Mouse (Mus musculus): ENCODE data around the gene Ppil1. TPM values are rescaled to one million over a fixed set of nuclear protein-coding genes. Genes with fewer than 3 reads are reported as not detected.
"Not testable (repeated sequence)": the region's sequence is repeated elsewhere in the genome, so short reads cannot be mapped to it uniquely, and the experiment has no call there.

Ppil1 gene
- polyA plus RNA-seq, 1 experiment from 2014 or later, result 106 TPM

- Histone ChIP-seq H3K4me1 (peaks cover 61% of the 10 kb centered on the region), H3K27ac (replicated peaks) (no peak overlapping the region), H3K27me3 (replicated peaks) (no peaks in the 10 kb centered on the region), H3K4me3 (peak overlapping the region; percentile 93), H3K9ac (peak overlapping the region; percentile 95), H3K4me2 (peak overlapping the region; percentile 88), H3K9me3 (no peaks in the 10 kb centered on the region), H3K36me3 (peaks cover 42% of the 10 kb centered on the region)
- WGBS, result 45% methylated on average over 2 of the region's 2 CpGs
- no peak for ATAC-seq (ENCODE audit: extremely low read depth, insufficient number of reproducible peaks, low FRiP score, low TSS enrichment)
These were observed 1.7 kb downstream of the Ppil1 start for GRCm38 (mm10) chr17:29262259-29262649.

- Histone ChIP-seq H3K9ac (peak overlapping the region; percentile 95; the same call in 1 of the 2 replicates), H3K27ac (replicated peaks) (no peak overlapping the region), H3K4me2 (peak overlapping the region; percentile 88), H3K4me3 (no peak overlapping the region), H3K36me3 (peaks cover 42% of the 10 kb centered on the region), H3K9me3 (no peaks in the 10 kb centered on the region), H3K27me3 (replicated peaks) (no peaks in the 10 kb centered on the region), H3K4me1 (peaks cover 66% of the 10 kb centered on the region)
- ATAC-seq (ENCODE audit: extremely low read depth, insufficient number of reproducible peaks, low FRiP score, low TSS enrichment), result no peak
- WGBS, result 91% methylated on average over 22 of the region's 22 CpGs
These were observed 2.3 kb downstream of the Ppil1 start for GRCm38 (mm10) chr17:29261603-29262258.

GRCm38 (mm10) chr17:29260501-29260900 is 3.5 kb downstream of the Ppil1 start:
- Histone ChIP-seq H3K4me2 (no peak overlapping the region), H3K27me3 (replicated peaks) (no peaks in the 10 kb centered on the region), H3K4me1 (peaks cover 79% of the 10 kb centered on the region), H3K9me3 (no peaks in the 10 kb centered on the region), H3K9ac (peak overlapping the region; percentile 50; the same call in 1 of the 2 replicates), H3K36me3 (peaks cover 48% of the 10 kb centered on the region), H3K4me3 (no peak overlapping the region), H3K27ac (replicated peaks) (no peak overlapping the region)
- WGBS, result 90% methylated on average over 15 of the region's 15 CpGs
- ATAC-seq (ENCODE audit: extremely low read depth, insufficient number of reproducible peaks, low FRiP score, low TSS enrichment), result no peak

- Histone ChIP-seq H3K9ac (peak overlapping the region; percentile 37; the same call in 1 of the 2 replicates), H3K9me3 (no peaks in the 10 kb centered on the region), H3K36me3 (peaks cover 56% of the 10 kb centered on the region), H3K4me3 (no peak overlapping the region), H3K4me1 (peaks cover 85% of the 10 kb centered on the region), H3K27me3 (replicated peaks) (no peaks in the 10 kb centered on the region), H3K4me2 (no peak overlapping the region), H3K27ac (replicated peaks) (0 out of 2 replicates have a peak overlapping the region, but pooled peaks have one; percentile 96)
- 8% methylated on average over 3 of the region's 3 CpGs for WGBS
- no peak for ATAC-seq (ENCODE audit: extremely low read depth, insufficient number of reproducible peaks, low FRiP score, low TSS enrichment)
These were observed 4.5 kb downstream of the Ppil1 start for GRCm38 (mm10) chr17:29259489-29259888.

GRCm38 (mm10) chr17:29258921-29259320 is 5.1 kb downstream of the Ppil1 start:
- Histone ChIP-seq H3K9me3 (no peaks in the 10 kb centered on the region), H3K9ac (peak overlapping the region; percentile 37), H3K27me3 (replicated peaks) (no peaks in the 10 kb centered on the region), H3K4me3 (no peak overlapping the region), H3K4me1 (peaks cover 87% of the 10 kb centered on the region), H3K4me2 (no peak overlapping the region), H3K36me3 (peaks cover 62% of the 10 kb centered on the region), H3K27ac (replicated peaks) (peak overlapping the region; percentile 96)
- WGBS, result 80% methylated on average over 2 of the region's 2 CpGs
- ATAC-seq (ENCODE audit: extremely low read depth, insufficient number of reproducible peaks, low FRiP score, low TSS enrichment), result no peak

GRCm38 (mm10) chr17:29258025-29258558 is 5.9 kb downstream of the Ppil1 start:
- no peaks in the 10 kb centered on the region for H3K9me3 ChIP-seq
- peak overlapping the region; percentile 61 for H3K9ac ChIP-seq
- no peak overlapping the region for H3K4me2 ChIP-seq
- no peak for ATAC-seq (ENCODE audit: extremely low read depth, insufficient number of reproducible peaks, low FRiP score, low TSS enrichment)
- peaks cover 94% of the 10 kb centered on the region for H3K4me1 ChIP-seq
- H3K27ac ChIP-seq (replicated peaks), result peak overlapping the region; percentile 96
- no peak overlapping the region for H3K4me3 ChIP-seq
- H3K36me3 ChIP-seq, result peaks cover 64% of the 10 kb centered on the region
- no peaks in the 10 kb centered on the region for H3K27me3 ChIP-seq (replicated peaks)
- WGBS, result 81% methylated on average over 10 of the region's 10 CpGs

GRCm38 (mm10) chr17:29257001-29257511 is 6.9 kb downstream of the Ppil1 start:
- H3K4me2 ChIP-seq, result peak overlapping the region; percentile 46
- H3K27ac ChIP-seq (replicated peaks), result peak overlapping the region; percentile 96
- peak overlapping the region; percentile 67 for H3K9ac ChIP-seq
- H3K9me3 ChIP-seq, result no peaks in the 10 kb centered on the region
- peak; percentile 34; the same call in 1 of the 2 replicates for ATAC-seq (ENCODE audit: extremely low read depth, insufficient number of reproducible peaks, low FRiP score, low TSS enrichment)
- H3K27me3 ChIP-seq (replicated peaks), result no peaks in the 10 kb centered on the region
- peaks cover 64% of the 10 kb centered on the region for H3K36me3 ChIP-seq
- H3K4me1 ChIP-seq, result peaks cover 94% of the 10 kb centered on the region
- no peak overlapping the region for H3K4me3 ChIP-seq
- 52% methylated on average over 10 of the region's 10 CpGs for WGBS

GRCm38 (mm10) chr17:29256507-29256906 is 7.5 kb downstream of the Ppil1 start:
- peak overlapping the region; percentile 9; the same call in 1 of the 2 replicates for H3K4me3 ChIP-seq
- peaks cover 94% of the 10 kb centered on the region for H3K4me1 ChIP-seq
- H3K27ac ChIP-seq (replicated peaks), result peak overlapping the region; percentile 96
- no peaks in the 10 kb centered on the region for H3K27me3 ChIP-seq (replicated peaks)
- H3K9me3 ChIP-seq, result no peaks in the 10 kb centered on the region
- peak overlapping the region; percentile 46 for H3K4me2 ChIP-seq
- no peak for ATAC-seq (ENCODE audit: extremely low read depth, insufficient number of reproducible peaks, low FRiP score, low TSS enrichment)
- H3K36me3 ChIP-seq, result peaks cover 64% of the 10 kb centered on the region
- WGBS, result 67% methylated on average over 6 of the region's 6 CpGs
- peak overlapping the region; percentile 67 for H3K9ac ChIP-seq

GRCm38 (mm10) chr17:29254784-29255183 is 9.2 kb downstream of the Ppil1 start:
- 84% methylated on average over 6 of the region's 6 CpGs for WGBS
- peak overlapping the region; percentile 95 for H3K27ac ChIP-seq (replicated peaks)
- H3K4me2 ChIP-seq; H3K4me3 ChIP-seq; ATAC-seq (ENCODE audit: extremely low read depth, insufficient number of reproducible peaks, low FRiP score, low TSS enrichment); H3K9me3 ChIP-seq; H3K27me3 ChIP-seq (replicated peaks): not testable (repeated sequence)
- peaks cover 99% of the 10 kb centered on the region for H3K4me1 ChIP-seq
- peak overlapping the region; percentile 51; the same call in 1 of the 2 replicates for H3K9ac ChIP-seq
- H3K36me3 ChIP-seq, result peaks cover 62% of the 10 kb centered on the region

- Histone ChIP-seq H3K36me3 (peaks cover 60% of the 10 kb centered on the region), H3K4me2 (peak overlapping the region; percentile 33), H3K4me1 (peaks cover 99% of the 10 kb centered on the region), H3K4me3 (no peak overlapping the region), H3K9me3 (no peaks in the 10 kb centered on the region), H3K9ac (peak overlapping the region; percentile 51), H3K27me3 (replicated peaks) (no peaks in the 10 kb centered on the region), H3K27ac (replicated peaks) (peak overlapping the region; percentile 95)
- 41% methylated on average over 9 of the region's 9 CpGs for WGBS
- ATAC-seq (ENCODE audit: extremely low read depth, insufficient number of reproducible peaks, low FRiP score, low TSS enrichment), result no peak
These were observed 10.3 kb downstream of the Ppil1 start for GRCm38 (mm10) chr17:29253684-29254083.

GRCm38 (mm10) chr17:29253236-29253635 is 10.8 kb downstream of the Ppil1 start:
- H3K4me3 ChIP-seq, result no peak overlapping the region
- peaks cover 99% of the 10 kb centered on the region for H3K4me1 ChIP-seq
- 55% methylated on average over 2 of the region's 2 CpGs for WGBS
- peak overlapping the region; percentile 95 for H3K27ac ChIP-seq (replicated peaks)
- H3K36me3 ChIP-seq, result peaks cover 55% of the 10 kb centered on the region
- H3K9ac ChIP-seq, result 0 out of 2 replicates have a peak overlapping the region, but pooled peaks have one; percentile 5
- ATAC-seq (ENCODE audit: extremely low read depth, insufficient number of reproducible peaks, low FRiP score, low TSS enrichment), result no peak
- H3K9me3 ChIP-seq, result no peaks in the 10 kb centered on the region
- no peak overlapping the region; the same call in 1 of the 2 replicates for H3K4me2 ChIP-seq
- H3K27me3 ChIP-seq (replicated peaks), result no peaks in the 10 kb centered on the region

Data from heart, embryonic 13.5 days (tissue).